36 mouse cellular contexts compared by ENCODE assay signal in genomic region chr5:98194959-98195358, GRCm38 (mm10). TPM values are rescaled to one million over a fixed set of nuclear protein-coding genes. Genes with fewer than 3 reads are reported as not detected.
A peak's percentile ranks its signal among the peaks of the same experiment; 100 is the strongest.
DNase-seq lines count a peak whose midpoint lies in the region; ATAC-seq and TF ChIP-seq lines count a peak whose summit lies in the region.
"Had no signal": no experiment of that assay in that cellular context is flagged by ENCODE, and none has a peak within 500 bp of the region (broad histone marks: within the 10 kb centered on the region; RNA-seq: fewer than 3 reads in every experiment).

No protein-coding gene starts in this region.

- WGBS in heart, postnatal 0 days, result 91% methylated on average over 1 of the region's 1 CpGs

- peaks cover 27% of the 10 kb centered on the region for H3K27me3 ChIP-seq in heart, postnatal 0 days (ENCODE audit: control insufficient read depth, insufficient read depth, low read length)
- H3K27me3 ChIP-seq in E14TG2a.4 (ENCODE audit: insufficient read depth, low read length), result peaks cover 28% of the 10 kb centered on the region

- no peak overlapping the region for H3K4me2 ChIP-seq in heart, postnatal 0 days (ENCODE audit: low read depth, low read length)
- H3K4me2 ChIP-seq: embryonic facial prominence, embryonic 13.5 days; heart, embryonic 12.5 days; liver, embryonic 15.5 days had no signal

- no peak overlapping the region for H3K4me3 ChIP-seq in heart, postnatal 0 days (ENCODE audit: low read depth, low read length)
- H3K4me3 ChIP-seq in left cerebral cortex, adult 2 months, result no peak overlapping the region
- H3K4me3 ChIP-seq in E14TG2a.4 (replicated peaks; ENCODE audit: low read length), result no peak overlapping the region
- H3K4me3 ChIP-seq: embryonic facial prominence, embryonic 13.5 days; forebrain, embryonic 10.5 days; heart, embryonic 12.5 days; hindbrain, embryonic 10.5 days; liver, embryonic 15.5 days had no signal

- DNase-seq in heart, postnatal 0 days (ENCODE audit: low spot score), result no peak
- no peak for DNase-seq in heart, adult 11 months
- no peak for DNase-seq in left cerebral cortex, adult 2 months (ENCODE audit: extremely low spot score in 1 of 2, low spot score in 2 of 2)
- DNase-seq in left cerebral cortex, postnatal 25 days (ENCODE audit: low spot score in 2 of 2), result no peak
- peak; percentile 2 for DNase-seq in A20 (ENCODE audit: low read depth, low spot score)
- DNase-seq: adrenal gland, postnatal 14 days; B cell, adult 2 months; cerebellum, adult 11-12 months; cerebellum, postnatal 10 days; gastrocnemius, postnatal 10 days; heart, adult 18-20 months; heart, postnatal 14 days; kidney, adult 11 months; kidney, postnatal 36 days; layer of hippocampus, postnatal 36 days; lung, postnatal 10 days; midbrain, embryonic 14.5 days; right cerebral cortex, adult 18-20 months; thymus, postnatal 4 days had no signal

- TF ChIP-seq EP300 in heart, postnatal 0 days (IDR thresholded peaks at IDR 0.05; ENCODE audit: low read depth), result no peak

- H3K36me3 ChIP-seq in heart, postnatal 0 days (replicated peaks; ENCODE audit: control insufficient read depth, insufficient read depth, low read length), result no peaks in the 10 kb centered on the region
- no peaks in the 10 kb centered on the region for H3K36me3 ChIP-seq in E14TG2a.4 (ENCODE audit: insufficient read depth, low read length)
- H3K36me3 ChIP-seq: embryonic facial prominence, embryonic 13.5 days; forebrain, embryonic 10.5 days; G1E; heart, embryonic 12.5 days; hindbrain, embryonic 10.5 days; liver, embryonic 15.5 days had no signal

- no peaks in the 10 kb centered on the region for H3K9me3 ChIP-seq in heart, postnatal 0 days (replicated peaks; ENCODE audit: control insufficient read depth, low read length)
- H3K9me3 ChIP-seq in E14TG2a.4 (ENCODE audit: low read length), result no peaks in the 10 kb centered on the region
- H3K9me3 ChIP-seq: embryonic facial prominence, embryonic 13.5 days; forebrain, embryonic 10.5 days; heart, embryonic 12.5 days; hindbrain, embryonic 10.5 days; liver, embryonic 15.5 days had no signal

- H3K27ac ChIP-seq in heart, postnatal 0 days (ENCODE audit: low read depth), result no peak overlapping the region
- no peak overlapping the region for H3K27ac ChIP-seq in left cerebral cortex, adult 2 months
- H3K27ac ChIP-seq: embryonic facial prominence, embryonic 13.5 days; forebrain, embryonic 10.5 days; hindbrain, embryonic 10.5 days; liver, embryonic 15.5 days had no signal

- intact Hi-C loops in left cerebral cortex, adult 2 months (cut with DNase I), result loop anchor here (10.0 kb wide), 3 partner anchors 130 to 1070 kb away; partner anchors contain the start of gene Cfap299
- intact Hi-C loops in left cerebral cortex, postnatal 25 days (cut with DNase I), result loop anchor here (10.0 kb wide), 2 partner anchors 130 to 870 kb away; partner anchors contain the start of gene Cfap299

- peak; percentile 27; the same call in 1 of the 2 replicates for TF ChIP-seq CTCF in heart, postnatal 0 days (IDR thresholded peaks at IDR 0.05; ENCODE audit: low read depth)
- peak; percentile 26 for TF ChIP-seq CTCF in left cerebral cortex, adult 2 months (IDR thresholded peaks at IDR 0.05)
- TF ChIP-seq CTCF in E14TG2a.4 (conservative IDR thresholded peaks at IDR 0.05; ENCODE audit: low read length), result peak; percentile 48

- no peaks in the 10 kb centered on the region for H3K4me1 ChIP-seq in heart, postnatal 0 days (ENCODE audit: control insufficient read depth, insufficient read depth)
- H3K4me1 ChIP-seq in E14TG2a.4 (replicated peaks; ENCODE audit: low read depth, low read length), result peaks cover 4% of the 10 kb centered on the region
- H3K4me1 ChIP-seq: heart, embryonic 12.5 days; liver, embryonic 15.5 days had no signal

- H3K9ac ChIP-seq in heart, postnatal 0 days (replicated peaks; ENCODE audit: low read depth, low read length), result no peak overlapping the region
- H3K9ac ChIP-seq: embryonic facial prominence, embryonic 13.5 days; heart, embryonic 12.5 days; liver, embryonic 15.5 days had no signal

- ATAC-seq in heart, postnatal 0 days (ENCODE audit: insufficient read depth, low read depth), result no peak
- ATAC-seq in granulocyte monocyte progenitor cell, adult 5-6 weeks (replicated peaks; ENCODE audit: poor library complexity, severe bottlenecking), result no peak
- no peak for ATAC-seq in cerebellum, adult (ENCODE audit: insufficient number of reproducible peaks, low FRiP score, low TSS enrichment)
- ATAC-seq: forebrain, embryonic 16.5 days; hindbrain, embryonic 16.5 days had no signal

RNA-seq across cellular contexts. Expression of gene Prdm8, which starts 28.0 kb away (rescaled TPM):
- 0.19 TPM in 1 of 2 replicates, not detected in the other for total RNA-seq in heart, postnatal 0 days (2014; rRNA removed; ENCODE audit: low replicate concordance)
- not detected in 2 replicates for polyA plus RNA-seq in heart, postnatal 0 days (2015; fragmentation: Nextera tagmentation; extraction: Ambion mirVana)
- total RNA-seq in left cerebral cortex, adult 2 months (2021), result 10 to 100 TPM; 35.0 to 36.3 TPM
- total RNA-seq in left cerebral cortex, postnatal 25 days (2021), result 10 to 100 TPM; 34.3 to 38.3 TPM
- total RNA-seq in granulocyte monocyte progenitor cell, adult 5-6 weeks (2014; fragmentation: Nextera tagmentation), result not detected in 2 replicates
- not detected in 2 replicates for total RNA-seq in granulocyte monocyte progenitor cell, adult 5-6 weeks (2017)
- total RNA-seq: common myeloid progenitor, adult 5-6 weeks; G1E; liver, adult 2 months; neutrophil, adult 5-6 weeks had no signal
- polyA plus RNA-seq: G1E; heart, embryonic 12.5 days; kidney, embryonic 14.5 days; liver, adult 2 months; liver, embryonic 15.5 days; thymus, postnatal 0 days had no signal

RNA-seq across cellular contexts. Expression of gene Fgf5, which starts 59.0 kb away (rescaled TPM):
- not detected in 2 replicates for total RNA-seq in heart, postnatal 0 days (2014; rRNA removed; ENCODE audit: low replicate concordance)
- polyA plus RNA-seq in heart, postnatal 0 days (2015; fragmentation: Nextera tagmentation; extraction: Ambion mirVana), result 0.16 TPM in 1 of 2 replicates, not detected in the other
- 1 to 10 TPM; 3.3 to 4.1 TPM for total RNA-seq in left cerebral cortex, adult 2 months (2021)
- 1 to 10 TPM; 3.0 to 4.3 TPM for total RNA-seq in left cerebral cortex, postnatal 25 days (2021)
- total RNA-seq in granulocyte monocyte progenitor cell, adult 5-6 weeks (2014; fragmentation: Nextera tagmentation), result not detected in 2 replicates
- total RNA-seq in granulocyte monocyte progenitor cell, adult 5-6 weeks (2017), result not detected in 2 replicates
- total RNA-seq: adrenal gland, postnatal 14 days; common myeloid progenitor, adult 5-6 weeks; G1E; heart, postnatal 14 days; liver, adult 2 months; neutrophil, adult 5-6 weeks had no signal
- polyA plus RNA-seq: forebrain, embryonic 10.5 days; G1E; liver, adult 2 months; testis, adult 2 months; thymus, postnatal 0 days had no signal

Comparison
In these comparisons a context has a peak if more than half of its experiments do, and no peak if none do; other contexts are left out.
1. RNA of gene Prdm8, which starts 28.0 kb away (total RNA-seq): 34.3 to 38.3 TPM in left cerebral cortex, postnatal 25 days and 35.0 to 36.3 TPM in left cerebral cortex, adult 2 months; 0.19 TPM in heart, postnatal 0 days and not detected in granulocyte monocyte progenitor cell, adult 5-6 weeks; every median in the first group is over 10 times any median in the second.
2. Peak in every context shown above with its lines, with median percentiles within 50 percentile points of each other: CTCF ChIP-seq.